ENCODE assay signal across 8 mouse cellular contexts in genomic region chr5:91861440-91862187, GRCm38 (mm10).
DNase-seq lines count a peak whose midpoint lies in the region; ATAC-seq and TF ChIP-seq lines count a peak whose summit lies in the region.

No protein-coding gene starts in this region.

- H3K27ac ChIP-seq in midbrain, postnatal 0 days (ENCODE audit: low read depth, low read length) = no peak overlapping the region
- H3K27ac ChIP-seq in midbrain, embryonic 15.5 days = no peak overlapping the region

- H3K36me3 ChIP-seq in midbrain, postnatal 0 days (ENCODE audit: insufficient read depth, low read length) = no peaks in the 10 kb centered on the region
- no peaks in the 10 kb centered on the region for H3K36me3 ChIP-seq in midbrain, embryonic 15.5 days (replicated peaks)

- peak; percentile 54 for TF ChIP-seq CTCF in midbrain, postnatal 0 days (IDR thresholded peaks at IDR 0.05)
- peak; percentile 24; the same call in 1 of the 2 replicates for TF ChIP-seq CTCF in brain, embryonic 14.5 days (IDR thresholded peaks at IDR 0.05; ENCODE audit: borderline replicate concordance, extremely low read depth, insufficient read depth, insufficient read length)

- no peaks in the 10 kb centered on the region for H3K4me1 ChIP-seq in midbrain, postnatal 0 days (ENCODE audit: insufficient read depth, low read length)
- no peaks in the 10 kb centered on the region for H3K4me1 ChIP-seq in midbrain, embryonic 15.5 days

- no peak for TF ChIP-seq POLR2A in brain, embryonic 14.5 days (IDR thresholded peaks at IDR 0.05; ENCODE audit: borderline replicate concordance, extremely low read depth, insufficient read depth, insufficient read length, poor library complexity, severe bottlenecking)

- no peak overlapping the region for H3K4me2 ChIP-seq in midbrain, postnatal 0 days (ENCODE audit: low read depth, low read length, poor library complexity, severe bottlenecking)
- no peak overlapping the region for H3K4me2 ChIP-seq in midbrain, embryonic 15.5 days

- no peak for DNase-seq in frontal cortex, postnatal 14 days (ENCODE audit: low spot score in 2 of 2)
- DNase-seq in midbrain, postnatal 0 days (ENCODE audit: low spot score) = peak; percentile 53
- peak; percentile 26 for DNase-seq in brain, embryonic 14.5 days (ENCODE audit: low read depth)
- peak; percentile 8 for DNase-seq in kidney, postnatal 14 days
- DNase-seq in gastrocnemius, postnatal 25 days = no peak

- no peaks in the 10 kb centered on the region for H3K9me3 ChIP-seq in midbrain, postnatal 0 days (ENCODE audit: low read length)
- H3K9me3 ChIP-seq in midbrain, embryonic 15.5 days = no peaks in the 10 kb centered on the region

- 77% methylated on average over 11 of the region's 11 CpGs for WGBS in midbrain, postnatal 0 days
- 78% methylated on average over 11 of the region's 11 CpGs for WGBS in midbrain, embryonic 15.5 days

- H3K4me3 ChIP-seq in midbrain, postnatal 0 days (ENCODE audit: low read depth, low read length) = no peak overlapping the region
- no peak overlapping the region for H3K4me3 ChIP-seq in midbrain, embryonic 15.5 days

- H3K27me3 ChIP-seq in midbrain, postnatal 0 days (ENCODE audit: insufficient read depth, low read length) = no peaks in the 10 kb centered on the region
- H3K27me3 ChIP-seq in midbrain, embryonic 15.5 days (replicated peaks) = no peaks in the 10 kb centered on the region

- ATAC-seq in frontal cortex, adult (ENCODE audit: low TSS enrichment) = peak; percentile 100
- no peak for ATAC-seq in midbrain, postnatal 0 days (ENCODE audit: low FRiP score)
- ATAC-seq in midbrain, embryonic 15.5 days (replicated peaks) = no peak
- no peak for ATAC-seq in megakaryocyte, adult 5-6 weeks (ENCODE audit: poor library complexity, severe bottlenecking)

- no peak overlapping the region for H3K9ac ChIP-seq in midbrain, postnatal 0 days (replicated peaks; ENCODE audit: low read length, poor library complexity, severe bottlenecking)
- no peak overlapping the region for H3K9ac ChIP-seq in midbrain, embryonic 15.5 days

Comparison
In these comparisons a context has a peak if more than half of its experiments do, and no peak if none do; other contexts are left out.
1. DNase-seq: peak in midbrain, postnatal 0 days (single experiment), brain, embryonic 14.5 days (single experiment) and kidney, postnatal 14 days (single experiment); none in frontal cortex, postnatal 14 days (0 of 2) and gastrocnemius, postnatal 25 days (single experiment).